Mouse (Mus musculus): Measurements from ENCODE around the gene Meaf6.

- TF ChIP-seq CTCF (IDR thresholded peaks at IDR 0.05; ENCODE audit: control insufficient read depth, insufficient read depth, insufficient replicate concordance, low read depth, low read length) (no peak), POLR2A (IDR thresholded peaks at IDR 0.05; ENCODE audit: control insufficient read depth, low read depth, low read length) (no peak)
These were observed 49.7 kb downstream of the Meaf6 start for GRCm38 (mm10) chr4:125134631-125135030.

Measured in testis, adult 2 months (tissue).